ENCODE assay signal across 32 mouse cellular contexts in the genomic region with DNA sequence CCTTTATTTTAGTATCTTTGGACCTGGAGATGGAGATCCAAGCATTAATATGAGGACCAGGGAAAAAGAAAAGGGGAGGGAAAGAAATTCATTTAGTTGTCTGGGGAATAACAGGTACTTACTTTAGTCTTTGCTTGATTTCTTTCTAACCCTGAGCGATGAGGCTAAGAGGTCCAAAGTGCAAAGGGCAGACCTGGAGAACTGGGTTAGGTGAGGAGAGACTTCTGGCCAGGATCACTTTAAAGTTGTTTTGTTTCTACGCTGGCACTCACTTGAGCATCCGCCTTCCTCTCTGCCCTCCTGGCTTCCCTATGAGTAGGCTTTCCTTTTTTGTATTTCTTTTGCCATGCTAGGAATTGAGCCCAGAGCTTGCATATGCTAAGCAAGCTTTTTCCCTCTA. TPM values are rescaled to one million over a fixed set of nuclear protein-coding genes. Genes with fewer than 3 reads are reported as not detected.
DNase-seq lines count a peak whose midpoint lies in the region; ATAC-seq lines count a peak whose summit lies in the region.
"Had no signal": no experiment of that assay in that cellular context is flagged by ENCODE, and none has a peak within 500 bp of the region (broad histone marks: within the 10 kb centered on the region; RNA-seq: fewer than 3 reads in every experiment).

No protein-coding gene starts in this region.

- no peaks in the 10 kb centered on the region for H3K36me3 ChIP-seq in kidney, embryonic 14.5 days (ENCODE audit: control insufficient read depth, insufficient read depth, low read length)
- H3K36me3 ChIP-seq: embryonic facial prominence, embryonic 10.5 days; embryonic facial prominence, embryonic 13.5 days; forebrain, embryonic 12.5 days; forebrain, embryonic 15.5 days; heart, embryonic 10.5 days; heart, embryonic 13.5 days; hindbrain, embryonic 12.5 days had no signal

- H3K27me3 ChIP-seq in kidney, embryonic 14.5 days (ENCODE audit: control insufficient read depth, insufficient read depth, low read length): no peaks in the 10 kb centered on the region
- H3K27me3 ChIP-seq: embryonic facial prominence, embryonic 13.5 days; forebrain, embryonic 12.5 days; forebrain, embryonic 15.5 days; heart, embryonic 13.5 days; hindbrain, embryonic 12.5 days had no signal

- peak; percentile 69 for DNase-seq in kidney, adult 11 months
- DNase-seq in kidney, postnatal 4 days: no peak
- DNase-seq in kidney, adult 8-10 months: peak; percentile 64 to 74
- peak; percentile 46 for DNase-seq in kidney, postnatal 14 days
- DNase-seq in yolk sac, embryonic 10.5 days (ENCODE audit: low spot score): peak; percentile 35
- no peak for DNase-seq in heart, postnatal 25 days (ENCODE audit: low spot score)
- DNase-seq: adrenal gland, adult 8-10 months; adrenal gland, postnatal 25 days; cerebellum, adult 11-12 months; cerebellum, adult 8-10 months; cerebellum, postnatal 10 days; cerebellum, postnatal 36 days; embryo, embryonic 11 days; gastrocnemius, postnatal 10 days; gastrocnemius, postnatal 36 days; heart, adult 2 months; heart, postnatal 14 days had no signal

- no peak overlapping the region for H3K9ac ChIP-seq in kidney, embryonic 14.5 days (ENCODE audit: low read depth, low read length)
- H3K9ac ChIP-seq: embryonic facial prominence, embryonic 13.5 days; forebrain, embryonic 12.5 days; forebrain, embryonic 15.5 days; heart, embryonic 13.5 days; hindbrain, embryonic 12.5 days had no signal

- H3K27ac ChIP-seq in kidney, embryonic 14.5 days (ENCODE audit: low read depth, low read length): no peak overlapping the region
- H3K27ac ChIP-seq: embryonic facial prominence, embryonic 10.5 days; embryonic facial prominence, embryonic 13.5 days; forebrain, embryonic 12.5 days; forebrain, embryonic 15.5 days; heart, adult 2 months; heart, embryonic 10.5 days; heart, embryonic 13.5 days; hindbrain, embryonic 12.5 days had no signal

- ATAC-seq in kidney, embryonic 14.5 days (ENCODE audit: low FRiP score, low TSS enrichment): no peak
- ATAC-seq: activated CD4-positive, CD25-positive, alpha-beta regulatory T cell, adult 4 months; forebrain, embryonic 15.5 days had no signal

- WGBS in kidney, embryonic 14.5 days: 80% methylated on average over 3 of the region's 3 CpGs

- H3K9me3 ChIP-seq in kidney, embryonic 14.5 days (ENCODE audit: control insufficient read depth, low read length): no peaks in the 10 kb centered on the region
- H3K9me3 ChIP-seq: embryonic facial prominence, embryonic 10.5 days; embryonic facial prominence, embryonic 13.5 days; forebrain, embryonic 12.5 days; forebrain, embryonic 15.5 days; heart, embryonic 10.5 days; heart, embryonic 13.5 days; hindbrain, embryonic 12.5 days had no signal

- intact Hi-C loops in heart, postnatal 25 days (cut with DNase I): no loop called here

- no peak overlapping the region for H3K4me2 ChIP-seq in kidney, embryonic 14.5 days (replicated peaks; ENCODE audit: low read depth, low read length)
- H3K4me2 ChIP-seq: embryonic facial prominence, embryonic 13.5 days; forebrain, embryonic 12.5 days; forebrain, embryonic 15.5 days; heart, embryonic 13.5 days; hindbrain, embryonic 12.5 days had no signal

- H3K4me3 ChIP-seq in kidney, embryonic 14.5 days (ENCODE audit: low read length): no peak overlapping the region
- H3K4me3 ChIP-seq: embryonic facial prominence, embryonic 10.5 days; embryonic facial prominence, embryonic 13.5 days; erythroblast, embryonic 14.5 days; forebrain, embryonic 12.5 days; forebrain, embryonic 15.5 days; heart, adult 2 months; heart, embryonic 10.5 days; heart, embryonic 13.5 days; hindbrain, embryonic 12.5 days had no signal

- peaks cover 4% of the 10 kb centered on the region; the same call in 1 of the 2 replicates for H3K4me1 ChIP-seq in kidney, embryonic 14.5 days (ENCODE audit: control insufficient read depth, insufficient read depth, low read length)

RNA-seq across cellular contexts. Expression of gene Tmem9b, which starts 3.6 kb away (rescaled TPM):
- polyA plus RNA-seq in kidney, embryonic 14.5 days (2014; fragmentation: Nextera tagmentation; extraction: Ambion mirVana): 41.1 and 46.9 TPM in 2 replicates
- 10 to 100 TPM; 28.5 to 31.3 TPM for total RNA-seq in heart, postnatal 25 days (2021)

RNA-seq across cellular contexts. Expression of gene Ascl3, which starts 24.8 kb away (rescaled TPM):
- polyA plus RNA-seq in kidney, embryonic 14.5 days (2014; fragmentation: Nextera tagmentation; extraction: Ambion mirVana): not detected in 2 replicates
- total RNA-seq in heart, postnatal 25 days (2021): not detected
- total RNA-seq: adrenal gland, postnatal 25 days; ES-E14; gastrocnemius, adult 18-20 months; gastrocnemius, postnatal 10 days; gastrocnemius, postnatal 36 days; granulocyte monocyte progenitor cell, adult 5-6 weeks; heart, adult 2 months; heart, postnatal 14 days; hematopoietic stem cell, adult 5-6 weeks had no signal
- polyA plus RNA-seq: activated CD4-positive, CD25-positive, alpha-beta regulatory T cell, adult 4 months; embryonic facial prominence, embryonic 10.5 days; embryonic facial prominence, embryonic 13.5 days; forebrain, embryonic 12.5 days; forebrain, embryonic 15.5 days; heart, adult 2 months; heart, embryonic 10.5 days; heart, embryonic 13.5 days; heart, embryonic 16.5 days; hindbrain, embryonic 12.5 days had no signal

RNA-seq across cellular contexts. Expression of gene Nrip3, which starts 25.5 kb away (rescaled TPM):
- polyA plus RNA-seq in kidney, embryonic 14.5 days (2014; fragmentation: Nextera tagmentation; extraction: Ambion mirVana): 0.29 and 0.80 TPM in 2 replicates
- under 1 TPM; 0.39 to 0.45 TPM for total RNA-seq in heart, postnatal 25 days (2021)
- total RNA-seq: gastrocnemius, postnatal 36 days; granulocyte monocyte progenitor cell, adult 5-6 weeks; hematopoietic stem cell, adult 5-6 weeks had no signal

RNA-seq across cellular contexts. Expression of gene BC051019, which starts 32.6 kb away (rescaled TPM):
- 0.27 TPM in 1 of 2 replicates, not detected in the other for polyA plus RNA-seq in kidney, embryonic 14.5 days (2014; fragmentation: Nextera tagmentation; extraction: Ambion mirVana)
- total RNA-seq in heart, postnatal 25 days (2021): not detected
- total RNA-seq: adrenal gland, postnatal 25 days; gastrocnemius, adult 18-20 months; gastrocnemius, postnatal 10 days; gastrocnemius, postnatal 36 days; granulocyte monocyte progenitor cell, adult 5-6 weeks; heart, adult 2 months; hematopoietic stem cell, adult 5-6 weeks had no signal
- polyA plus RNA-seq: erythroblast, embryonic 14.5 days; forebrain, embryonic 12.5 days; heart, embryonic 10.5 days had no signal

RNA-seq across cellular contexts. Expression of gene Akip1, which starts 52.8 kb away (rescaled TPM):
- polyA plus RNA-seq in kidney, embryonic 14.5 days (2014; fragmentation: Nextera tagmentation; extraction: Ambion mirVana): 24.7 and 28.2 TPM in 2 replicates
- 10 to 100 TPM; 12.7 to 12.8 TPM for total RNA-seq in heart, postnatal 25 days (2021)

Comparison
In these comparisons a context has a peak if more than half of its experiments do, and no peak if none do; other contexts are left out.
1. DNase-seq: peak in kidney, adult 11 months (single experiment), kidney, adult 8-10 months (2 of 2), kidney, postnatal 14 days (single experiment) and yolk sac, embryonic 10.5 days (single experiment); none in kidney, postnatal 4 days (0 of 2) and heart, postnatal 25 days (single experiment).